Mouse (Mus musculus) kidney, embryonic 15.5 days (tissue): ENCODE results near the gene Galnt10. TPM values are rescaled to one million over a fixed set of nuclear protein-coding genes. Genes with fewer than 3 reads are reported as not detected.

Experiments
- ATAC-seq: fragments of 200-750 bp; cut with Nextera tagmentation; replicated peaks from 2 replicates; pipeline ENCODE4 v1.8.0; 2017; ENCODE audit warnings: moderate TSS enrichment; ENCODE audit not compliant: low FRiP score
- H3K27ac ChIP-seq: fragments of 300-500 bp; sonication (generic); 2 replicates; pipeline ENCODE4 v1.5.1; 2015; ENCODE audit warnings: mild to moderate bottlenecking, inconsistent platforms
- H3K27me3 ChIP-seq: fragments of 300-500 bp; sonication (generic); 2 replicates; pipeline ENCODE4 v1.6.1; 2015; ENCODE audit warnings: inconsistent platforms
- H3K36me3 ChIP-seq: fragments of 300-500 bp; sonication (generic); 2 replicates; pipeline ENCODE4 v1.6.1; 2015; ENCODE audit warnings: inconsistent platforms
- H3K4me1 ChIP-seq: fragments of 300-500 bp; sonication (generic); 2 replicates; pipeline ENCODE4 v1.6.1; 2015; ENCODE audit warnings: inconsistent platforms
- H3K4me2 ChIP-seq: fragments of 300-500 bp; sonication (generic); 2 replicates; pipeline ENCODE4 v1.6.1; 2015; ENCODE audit warnings: moderate library complexity, mild to moderate bottlenecking, inconsistent platforms
- H3K4me3 ChIP-seq: fragments of 300-500 bp; sonication (generic); replicated peaks from 2 replicates; pipeline ENCODE4 v1.5.1; 2015; ENCODE audit warnings: mild to moderate bottlenecking, inconsistent platforms
- H3K9ac ChIP-seq: fragments of 300-500 bp; sonication (generic); 2 replicates; pipeline ENCODE4 v1.6.1; 2015; ENCODE audit warnings: mild to moderate bottlenecking, inconsistent platforms
- H3K9me3 ChIP-seq: fragments of 300-500 bp; sonication (generic); replicated peaks from 2 replicates; pipeline ENCODE4 v1.6.1; 2016; ENCODE audit warnings: inconsistent platforms
- WGBS: fragments of 180-500 bp; shearing (Covaris S2); methylation state at CpG from one replicate; pipeline ENCODE4 v1.1.7; 2015; ENCODE audit warnings: mixed read lengths; 5-methylcytosine and 5-hydroxymethylcytosine counted together
- polyA plus RNA-seq: library from polyadenylated mRNA; unstranded; fragments of >200 nt; fragmentation: Nextera tagmentation; extraction: Ambion mirVana; gene quantifications from 2 replicates; pipeline ENCODE4 v1.2.1, GENCODE M21; 2015

Galnt10 gene
- polyA plus RNA-seq, 1 experiment from 2014 or later = 23.6 TPM

DNA sequence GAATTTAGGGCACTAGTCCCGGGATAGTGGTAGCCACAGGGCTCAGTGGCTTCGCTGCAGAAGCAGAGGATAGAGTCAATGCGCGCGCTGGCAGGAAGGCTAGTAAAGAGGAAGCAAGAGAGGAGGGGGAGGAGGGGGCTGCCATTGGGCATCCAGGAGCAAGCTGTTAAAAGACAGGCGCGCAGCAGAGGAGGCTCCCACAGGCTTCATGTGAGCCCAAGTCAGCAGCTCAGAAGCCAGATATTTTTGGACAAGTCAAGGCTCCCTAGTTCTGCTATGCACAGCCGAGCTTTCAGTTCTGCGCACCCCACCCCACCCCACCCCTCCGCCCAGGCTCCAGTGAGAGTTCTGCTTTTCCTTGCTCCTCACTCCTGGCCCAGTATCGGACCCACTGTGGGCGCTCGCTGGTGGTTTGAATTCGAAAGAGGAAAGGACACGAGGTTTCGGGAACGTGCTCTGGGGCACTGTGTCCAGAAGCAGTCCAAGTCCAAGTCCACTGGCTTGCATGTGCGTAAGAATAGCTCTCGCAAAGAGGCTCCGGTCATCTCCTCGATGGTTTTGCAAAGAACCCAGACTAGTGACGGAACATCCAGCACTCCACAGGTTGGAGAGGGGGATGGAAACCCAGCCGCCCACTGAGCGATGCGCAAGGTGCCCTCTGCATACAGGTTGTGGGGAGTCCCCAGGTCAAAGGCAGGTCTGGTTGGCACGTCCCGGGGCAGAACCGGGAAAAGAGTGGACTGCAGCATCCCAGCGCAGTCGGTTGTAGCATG lies 811 bp upstream of the Galnt10 start:
- H3K9me3 ChIP-seq = no peaks in the 10 kb centered on the region
- ATAC-seq = peak; percentile 65
- H3K4me1 ChIP-seq = peaks cover 31% of the 10 kb centered on the region
- H3K27me3 ChIP-seq = no peaks in the 10 kb centered on the region
- under 1% methylated on average over 30 of the region's 30 CpGs for WGBS
- peak overlapping the region; percentile 79 for H3K27ac ChIP-seq
- peak overlapping the region; percentile 68 for H3K9ac ChIP-seq
- no peaks in the 10 kb centered on the region for H3K36me3 ChIP-seq
- H3K4me3 ChIP-seq = peak overlapping the region; percentile 80
- H3K4me2 ChIP-seq = peak overlapping the region; percentile 98

GRCm38 (mm10) chr11:57645847-57646246 lies 605 bp downstream of the Galnt10 start:
- Histone ChIP-seq H3K4me3 (peak overlapping the region; percentile 80), H3K4me1 (peaks cover 39% of the 10 kb centered on the region), H3K4me2 (peak overlapping the region; percentile 98), H3K36me3 (no peaks in the 10 kb centered on the region), H3K27me3 (no peaks in the 10 kb centered on the region), H3K9ac (peak overlapping the region; percentile 68), H3K9me3 (no peaks in the 10 kb centered on the region), H3K27ac (no peak overlapping the region)
- 15% methylated on average over 8 of the region's 8 CpGs for WGBS
- ATAC-seq = 0 out of 2 replicates have a peak, but pooled peaks have one; percentile 0

- Histone ChIP-seq H3K4me1 (peaks cover 44% of the 10 kb centered on the region), H3K9me3 (no peaks in the 10 kb centered on the region), H3K27ac (no peak overlapping the region), H3K9ac (no peak overlapping the region), H3K4me3 (peak overlapping the region; percentile 80), H3K36me3 (no peaks in the 10 kb centered on the region), H3K4me2 (peak overlapping the region; percentile 98), H3K27me3 (no peaks in the 10 kb centered on the region)
- ATAC-seq = no peak
- 21% methylated on average over 1 of the region's 1 CpGs for WGBS
Observed at GRCm38 (mm10) chr11:57646416-57646815, 1.2 kb downstream of the Galnt10 start.

DNA sequence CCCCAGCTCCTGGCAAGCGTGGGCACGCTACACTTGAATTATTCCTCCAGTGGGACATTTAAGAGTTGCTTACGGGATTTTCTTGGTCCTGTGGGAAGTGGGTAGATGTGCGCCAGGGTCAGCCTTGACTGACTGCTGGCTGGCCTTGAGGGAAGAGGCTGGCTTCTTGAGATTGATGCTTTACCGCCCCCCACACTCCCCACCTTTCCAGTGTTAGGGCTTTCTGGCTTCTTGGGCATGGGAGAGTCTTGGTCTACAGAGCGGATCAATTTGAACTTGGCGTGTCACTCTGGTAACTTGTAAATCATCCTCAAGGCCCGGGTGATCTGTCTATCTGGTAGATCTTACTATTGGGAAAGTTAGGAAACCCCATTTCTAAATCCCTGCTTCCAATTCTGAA lies 1.7 kb downstream of the Galnt10 start:
- Histone ChIP-seq H3K9me3 (no peaks in the 10 kb centered on the region), H3K9ac (peak overlapping the region; percentile 22; the same call in 1 of the 2 replicates), H3K4me2 (peak overlapping the region; percentile 98), H3K36me3 (no peaks in the 10 kb centered on the region), H3K27me3 (no peaks in the 10 kb centered on the region), H3K27ac (no peak overlapping the region), H3K4me1 (peaks cover 50% of the 10 kb centered on the region), H3K4me3 (0 out of 2 replicates have a peak overlapping the region, but pooled peaks have one; percentile 80)
- 50% methylated on average over 8 of the region's 8 CpGs for WGBS
- ATAC-seq = no peak

- H3K27ac ChIP-seq = no peak overlapping the region
- 32% methylated on average over 5 of the region's 5 CpGs for WGBS
- no peak for ATAC-seq
- no peaks in the 10 kb centered on the region for H3K9me3 ChIP-seq
- no peak overlapping the region for H3K4me3 ChIP-seq
- H3K27me3 ChIP-seq = no peaks in the 10 kb centered on the region
- no peak overlapping the region for H3K9ac ChIP-seq
- H3K4me2 ChIP-seq = peak overlapping the region; percentile 98; the same call in 1 of the 2 replicates
- H3K36me3 ChIP-seq = no peaks in the 10 kb centered on the region
- H3K4me1 ChIP-seq = peaks cover 55% of the 10 kb centered on the region
Observed at GRCm38 (mm10) chr11:57647446-57647845, 2.2 kb downstream of the Galnt10 start.

DNA sequence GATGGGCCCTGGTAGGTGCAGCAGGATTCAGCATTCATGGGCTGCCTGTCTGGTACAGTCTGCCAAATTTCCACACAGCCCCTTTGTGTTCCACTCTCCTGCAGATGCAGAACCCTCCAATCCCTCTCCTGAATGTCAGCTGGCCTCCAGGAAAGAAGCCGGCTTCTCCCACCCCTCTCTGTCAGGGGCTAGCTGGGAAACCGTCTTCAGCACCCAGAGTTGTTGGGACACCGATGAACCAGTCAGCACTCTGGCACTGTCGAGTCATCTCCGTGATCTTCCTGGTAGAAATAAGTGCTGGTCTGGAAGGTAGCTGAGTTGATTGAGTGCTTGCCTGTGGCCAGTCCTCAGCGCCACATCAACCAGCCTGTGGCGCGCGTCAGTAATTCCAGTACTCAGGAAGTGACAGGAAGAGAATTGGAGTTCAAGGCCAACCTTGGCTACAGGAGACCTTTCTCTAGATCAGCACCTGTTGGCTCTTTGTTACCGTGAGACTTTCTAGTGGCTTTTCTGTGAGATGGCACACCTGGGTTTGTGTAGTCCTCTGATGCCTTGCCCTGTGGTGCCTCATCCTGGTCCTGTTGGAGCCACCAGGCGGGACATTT lies 3.1 kb downstream of the Galnt10 start:
- Histone ChIP-seq H3K4me2 (no peak overlapping the region), H3K27ac (no peak overlapping the region), H3K9me3 (no peaks in the 10 kb centered on the region), H3K4me1 (peaks cover 63% of the 10 kb centered on the region), H3K4me3 (no peak overlapping the region), H3K27me3 (0 out of 2 replicates have a peak, but pooled peaks cover 5% of the 10 kb centered on the region), H3K9ac (no peak overlapping the region), H3K36me3 (no peaks in the 10 kb centered on the region)
- no peak for ATAC-seq
- 90% methylated on average over 11 of the region's 11 CpGs for WGBS

- Histone ChIP-seq H3K4me2 (no peak overlapping the region), H3K9me3 (no peaks in the 10 kb centered on the region), H3K4me1 (peaks cover 64% of the 10 kb centered on the region), H3K27me3 (0 out of 2 replicates have a peak, but pooled peaks cover 5% of the 10 kb centered on the region), H3K36me3 (no peaks in the 10 kb centered on the region), H3K4me3 (no peak overlapping the region), H3K9ac (no peak overlapping the region), H3K27ac (no peak overlapping the region)
- ATAC-seq = no peak
- 48% methylated on average over 4 of the region's 4 CpGs for whole genome bisulfite sequencing
Observed at GRCm38 (mm10) chr11:57649269-57649668, 4.0 kb downstream of the Galnt10 start.

DNA sequence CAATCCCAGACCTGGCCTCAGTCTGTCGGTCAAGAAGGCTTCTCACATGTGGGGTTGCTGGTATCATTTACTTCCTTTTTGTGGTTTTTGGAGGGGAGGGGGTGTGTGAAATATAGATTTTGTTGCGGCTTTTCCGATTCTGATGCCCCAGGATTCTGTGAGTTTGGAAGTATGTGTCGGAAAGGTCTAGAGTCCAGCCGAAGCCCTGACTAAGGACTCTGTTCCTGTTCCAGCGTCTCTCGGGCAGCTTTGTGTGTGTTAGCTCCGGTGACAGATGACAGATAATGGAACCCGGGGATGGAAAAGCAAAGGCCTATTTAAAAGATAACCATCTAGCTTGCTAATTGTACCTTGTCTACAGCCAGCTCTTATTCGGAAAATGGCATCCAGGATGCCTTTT lies 4.4 kb downstream of the Galnt10 start:
- Histone ChIP-seq H3K27me3 (0 out of 2 replicates have a peak, but pooled peaks cover 5% of the 10 kb centered on the region), H3K4me1 (peaks cover 67% of the 10 kb centered on the region), H3K9me3 (no peaks in the 10 kb centered on the region), H3K4me2 (no peak overlapping the region), H3K9ac (no peak overlapping the region), H3K27ac (no peak overlapping the region), H3K4me3 (no peak overlapping the region), H3K36me3 (no peaks in the 10 kb centered on the region)
- 76% methylated on average over 10 of the region's 10 CpGs for WGBS
- no peak for ATAC-seq

GRCm38 (mm10) chr11:57650867-57651266 lies 5.6 kb downstream of the Galnt10 start:
- peaks cover 75% of the 10 kb centered on the region for H3K4me1 ChIP-seq
- no peak overlapping the region for H3K4me2 ChIP-seq
- no peak overlapping the region for H3K27ac ChIP-seq
- WGBS = 92% methylated on average over 2 of the region's 2 CpGs
- H3K9ac ChIP-seq = no peak overlapping the region
- no peaks in the 10 kb centered on the region for H3K36me3 ChIP-seq
- ATAC-seq = no peak
- H3K4me3 ChIP-seq = no peak overlapping the region
- H3K27me3 ChIP-seq = 0 out of 2 replicates have a peak, but pooled peaks cover 5% of the 10 kb centered on the region
- H3K9me3 ChIP-seq = no peaks in the 10 kb centered on the region

- Histone ChIP-seq H3K36me3 (no peaks in the 10 kb centered on the region), H3K9ac (no peak overlapping the region), H3K4me1 (peaks cover 77% of the 10 kb centered on the region), H3K27me3 (0 out of 2 replicates have a peak, but pooled peaks cover 5% of the 10 kb centered on the region), H3K27ac (peak overlapping the region; percentile 39; the same call in 1 of the 2 replicates), H3K9me3 (no peaks in the 10 kb centered on the region), H3K4me2 (no peak overlapping the region), H3K4me3 (no peak overlapping the region)
- peak; percentile 31; the same call in 1 of the 2 replicates for ATAC-seq
- WGBS = 43% methylated on average over 15 of the region's 15 CpGs
Observed at GRCm38 (mm10) chr11:57651281-57651810, 6.1 kb downstream of the Galnt10 start.

GRCm38 (mm10) chr11:57652206-57652922 lies 7.1 kb downstream of the Galnt10 start:
- no peaks in the 10 kb centered on the region for H3K36me3 ChIP-seq
- 64% methylated on average over 23 of the region's 23 CpGs for WGBS

More at GRCm38 (mm10) chr11:57652206-57652922, 7.1 kb downstream of the Galnt10 start:
- no peak for ATAC-seq
- Histone ChIP-seq H3K4me1 (peaks cover 76% of the 10 kb centered on the region), H3K9ac (no peak overlapping the region), H3K9me3 (no peaks in the 10 kb centered on the region), H3K4me2 (no peak overlapping the region), H3K27me3 (0 out of 2 replicates have a peak, but pooled peaks cover 5% of the 10 kb centered on the region), H3K4me3 (no peak overlapping the region), H3K27ac (no peak overlapping the region)
